Mouse (Mus musculus) liver, embryonic 14.5 days (tissue): ENCODE measurements at regions not wholly inside any gene's neighbourhood (a gene's known extent, or its start where the extent isn't known, plus 50 kb on each side); places are given as distances from the start of the nearest gene placed in this dataset.

Experiments
- ATAC-seq: fragments of 200-750 bp; cut with Nextera tagmentation; 2 replicates; pipeline ENCODE4 v1.8.0; 2017; ENCODE audit warnings: moderate number of reproducible peaks, mild to moderate bottlenecking, moderate library complexity; ENCODE audit not compliant: insufficient read depth
- DNase-seq, 3 experiments: peaks; one replicate each; pipeline ENCODE4 v3.0.0-alpha.2; 2012 to 2013; ENCODE audit warnings: low read depth in 3 of 3, low spot score in 3 of 3
- H3K27ac ChIP-seq: fragments of 300-500 bp; sonication (generic); 2 replicates; pipeline ENCODE4 v1.5.1; 2014; ENCODE audit warnings: moderate library complexity, mild to moderate bottlenecking, control low read depth, inconsistent platforms
- H3K27me3 ChIP-seq: fragments of 300-500 bp; sonication (generic); 2 replicates; pipeline ENCODE4 v1.6.1; 2014; ENCODE audit warnings: mild to moderate bottlenecking, low read length, moderate library complexity; ENCODE audit not compliant: control insufficient read depth, insufficient read depth
- H3K36me3 ChIP-seq: fragments of 300-500 bp; sonication (generic); replicated peaks from 2 replicates; pipeline ENCODE4 v1.6.1; 2014; ENCODE audit warnings: low read depth; ENCODE audit not compliant: control insufficient read depth, insufficient read depth
- H3K4me1 ChIP-seq, 2 experiments: fragments of 200-500 bp in 1 of 2; fragments of 300-500 bp in 1 of 2; sonication (generic) in 1 of 2; replicated peaks; 2 replicates each; pipeline ENCODE4 v1.6.1; 2012 to 2014; ENCODE audit warnings: antibody characterized with exemption in 1 of 2, inconsistent platforms in 1 of 2, low read length in 1 of 2; ENCODE audit not compliant: control insufficient read depth in 2 of 2, insufficient read depth in 2 of 2
- H3K4me2 ChIP-seq: fragments of 300-500 bp; sonication (generic); 2 replicates; pipeline ENCODE4 v1.6.1; 2014; ENCODE audit warnings: low read depth, mild to moderate bottlenecking, control low read depth, moderate library complexity
- H3K4me3 ChIP-seq, 2 experiments: fragments of 200-500 bp in 1 of 2; fragments of 300-500 bp in 1 of 2; sonication (generic) in 1 of 2; 2 replicates each; pipeline ENCODE4 v1.5.1; 2012 to 2014; ENCODE audit warnings: low read depth in 2 of 2, low read length in 2 of 2, mild to moderate bottlenecking in 2 of 2, control low read depth in 1 of 2, inconsistent platforms in 1 of 2, moderate library complexity in 1 of 2; ENCODE audit not compliant: insufficient read depth in 1 of 2
- H3K9ac ChIP-seq: fragments of 300-500 bp; sonication (generic); replicated peaks from 2 replicates; pipeline ENCODE4 v1.6.1; 2014; ENCODE audit warnings: mild to moderate bottlenecking, control low read depth, moderate library complexity
- H3K9me3 ChIP-seq: fragments of 300-500 bp; sonication (generic); 2 replicates; pipeline ENCODE4 v1.6.1; 2016; ENCODE audit warnings: low read length, mixed read lengths; ENCODE audit not compliant: control insufficient read depth
- CTCF ChIP-seq: IDR thresholded peaks from 2 replicates; pipeline ENCODE4 v1.5.1; 2016; ENCODE audit warnings: antibody characterized with exemption, low read depth, control low read depth
- EP300 ChIP-seq: IDR thresholded peaks from 2 replicates; pipeline ENCODE4 v1.6.1; 2016; ENCODE audit warnings: antibody characterized with exemption, low read depth
- WGBS: fragments of 180-500 bp; shearing (Covaris S2); extraction: QIAGEN DNeasy Blood & Tissue Kit; methylation state at CpG from one replicate; pipeline ENCODE4 v1.1.7; 2014; ENCODE audit not compliant: insufficient replicate concordance; 5-methylcytosine and 5-hydroxymethylcytosine counted together

DNA sequence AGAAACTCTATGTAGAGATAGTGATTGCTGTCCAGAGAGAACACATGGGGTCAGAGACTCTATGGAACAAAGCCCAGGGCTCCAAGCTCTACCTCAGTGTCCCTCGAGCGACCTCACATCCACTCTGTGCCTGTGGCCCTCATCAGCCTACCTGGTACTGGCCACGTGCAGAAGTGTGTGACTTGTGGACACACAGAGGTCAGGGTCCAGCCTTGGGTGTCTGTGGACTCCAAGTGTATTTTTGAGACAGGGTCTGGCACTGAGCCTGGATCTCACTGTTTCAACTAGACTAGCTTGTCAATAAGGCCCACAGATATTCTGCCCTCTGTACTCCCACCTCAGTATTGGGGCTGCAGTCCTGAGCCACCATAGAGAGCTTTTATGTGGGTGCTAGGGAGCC, 65.1 kb upstream of the Mrps10 start:
- Histone ChIP-seq H3K36me3 (no peaks in the 10 kb centered on the region), H3K4me3 (no peak overlapping the region), H3K9ac (no peak overlapping the region), H3K4me1 (no peaks in the 10 kb centered on the region), H3K9me3 (no peaks in the 10 kb centered on the region), H3K27ac (no peak overlapping the region), H3K4me2 (no peak overlapping the region), H3K27me3 (no peaks in the 10 kb centered on the region)
- TF ChIP-seq EP300, result no peak
- ATAC-seq (no peak), DNase-seq (no peak)
- 71% methylated on average over 3 of the region's 3 CpGs for WGBS

DNA sequence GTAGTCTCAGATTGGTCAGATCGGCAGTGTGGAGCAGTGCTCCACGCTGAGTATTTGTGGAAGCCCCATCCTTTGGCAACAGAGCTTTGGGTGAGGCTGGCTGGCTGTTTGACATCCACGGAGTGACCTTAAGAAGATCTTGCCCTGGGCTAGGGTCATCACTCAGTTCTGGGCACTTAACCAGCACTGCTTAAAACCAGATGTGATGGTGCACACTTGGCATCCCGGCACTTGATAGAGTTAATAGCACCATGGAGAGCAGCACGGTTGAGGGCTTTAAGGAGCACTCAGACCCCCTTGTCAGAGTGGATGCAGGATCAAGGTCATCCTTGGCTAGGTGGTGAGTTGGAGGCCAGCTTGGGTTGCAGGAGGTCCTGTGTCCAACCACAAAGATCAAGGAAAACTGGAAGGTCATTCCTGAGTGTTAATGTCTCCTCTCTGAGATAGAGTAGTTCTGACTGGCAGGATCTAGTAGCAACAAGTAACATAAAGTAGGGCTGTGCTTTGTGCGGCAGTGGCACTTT, 70.2 kb upstream of the Mrps10 start:
- TF ChIP-seq EP300, result no peak
- TF ChIP-seq CTCF, result no peak
- no peak overlapping the region for H3K9ac ChIP-seq
- H3K27me3 ChIP-seq, result no peaks in the 10 kb centered on the region
- no peak for ATAC-seq
- H3K4me3 ChIP-seq, result no peak overlapping the region
- H3K4me2 ChIP-seq, result no peak overlapping the region
- H3K36me3 ChIP-seq, result no peaks in the 10 kb centered on the region
- no peaks in the 10 kb centered on the region for H3K9me3 ChIP-seq
- no peak for DNase-seq
- peaks cover 0 to 19% of the 10 kb centered on the region in 2 experiments; a peak in 2 of 4 replicates for H3K4me1 ChIP-seq
- WGBS, result 68% methylated on average over 6 of the region's 6 CpGs
- no peak overlapping the region for H3K27ac ChIP-seq

- DNase-seq (no peak), ATAC-seq (no peak)
- Histone ChIP-seq H3K9me3 (no peaks in the 10 kb centered on the region), H3K4me1 (peaks cover 0 to 23% of the 10 kb centered on the region in 2 experiments; a peak in 2 of 4 replicates), H3K36me3 (no peaks in the 10 kb centered on the region), H3K9ac (no peak overlapping the region), H3K4me3 (no peak overlapping the region), H3K27me3 (no peaks in the 10 kb centered on the region), H3K4me2 (no peak overlapping the region), H3K27ac (no peak overlapping the region)
- WGBS, result 68% methylated on average over 8 of the region's 8 CpGs
- no peak for TF ChIP-seq EP300
- peak; percentile 43 for TF ChIP-seq CTCF
These were observed 70.7 kb upstream of the Mrps10 start for GRCm38 (mm10) chr17:47297965-47298364.

GRCm38 (mm10) chr17:47296709-47297450, 71.8 kb upstream of the Mrps10 start:
- H3K4me1 ChIP-seq, result peaks cover 0 to 24% of the 10 kb centered on the region in 2 experiments; a peak in 2 of 4 replicates

DNA sequence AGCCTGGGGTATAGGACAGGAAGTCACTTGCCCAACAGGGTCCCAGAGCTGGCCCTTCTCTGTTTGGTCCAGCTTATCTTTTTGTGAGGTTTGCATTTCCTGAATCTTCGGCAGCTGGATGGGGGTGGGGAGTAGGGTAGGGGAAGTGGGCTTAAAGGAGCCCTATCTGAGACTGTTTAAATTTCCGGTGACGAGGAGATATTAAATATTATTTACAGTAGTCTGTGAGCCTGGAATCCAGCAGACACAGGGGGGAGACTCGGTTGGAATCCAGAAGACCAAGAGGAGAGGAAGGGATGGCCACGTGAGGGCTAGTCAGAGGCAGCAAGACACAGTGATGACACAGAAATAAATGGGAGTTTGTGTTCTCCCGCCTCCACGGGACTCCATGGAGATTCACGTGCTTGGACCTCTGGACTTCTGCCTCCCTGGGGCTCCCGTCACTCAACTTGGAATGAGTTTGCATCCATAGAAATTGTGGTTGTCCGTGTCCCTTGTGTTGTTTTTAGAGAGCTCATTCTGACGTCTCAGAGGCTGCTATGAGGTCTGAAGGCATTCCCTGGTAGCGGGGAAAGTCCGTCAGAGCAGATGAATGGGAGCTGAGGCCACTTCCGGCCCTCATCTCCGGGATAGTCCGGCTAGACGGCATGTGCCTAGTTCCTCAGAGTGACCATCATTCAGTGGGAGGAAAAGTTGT, 73.2 kb upstream of the Mrps10 start:
- no peaks in the 10 kb centered on the region for H3K36me3 ChIP-seq
- H3K27ac ChIP-seq, result no peak overlapping the region
- peak overlapping the region; percentile 16; the same call in 1 of the 2 replicates for H3K4me2 ChIP-seq
- TF ChIP-seq CTCF, result no peak
- no peak for TF ChIP-seq EP300
- H3K4me1 ChIP-seq, result peaks cover 0 to 24% of the 10 kb centered on the region in 2 experiments; a peak in 2 of 4 replicates
- H3K4me3 ChIP-seq, result no peak overlapping the region
- ATAC-seq, result peak; percentile 33; the same call in 1 of the 2 replicates
- no peaks in the 10 kb centered on the region for H3K9me3 ChIP-seq
- H3K27me3 ChIP-seq, result no peaks in the 10 kb centered on the region
- no peak overlapping the region for H3K9ac ChIP-seq
- WGBS, result 15% methylated on average over 17 of the region's 17 CpGs
- DNase-seq, result peak in 1 of 3 experiments; percentile 19

More at GRCm38 (mm10) chr17:47296709-47297450, 71.8 kb upstream of the Mrps10 start:
- H3K9me3 ChIP-seq, result no peaks in the 10 kb centered on the region
- H3K4me2 ChIP-seq, result no peak overlapping the region
- no peak overlapping the region for H3K9ac ChIP-seq
- no peak overlapping the region for H3K27ac ChIP-seq
- no peaks in the 10 kb centered on the region for H3K36me3 ChIP-seq
- DNase-seq (no peak), ATAC-seq (no peak)
- 62% methylated on average over 9 of the region's 9 CpGs for WGBS
- no peak for TF ChIP-seq CTCF
- no peak for TF ChIP-seq EP300
- H3K27me3 ChIP-seq, result no peaks in the 10 kb centered on the region
- H3K4me3 ChIP-seq, result no peak overlapping the region
